Mouse (Mus musculus) forebrain, embryonic 11.5 days (tissue): ENCODE measurements around the gene Stx16. TPM values are rescaled to one million over a fixed set of nuclear protein-coding genes. Genes with fewer than 3 reads are reported as not detected.

Experiments used
- ATAC-seq: fragments of 200-750 bp; cut with Nextera tagmentation; replicated peaks from 2 replicates; pipeline ENCODE4 v1.8.0; 2017; ENCODE audit warnings: moderate TSS enrichment; ENCODE audit not compliant: low FRiP score
- DNase-seq: peaks from one replicate; pipeline ENCODE4 v3.0.0-alpha.2; 2017; ENCODE audit warnings: low spot score
- H3K27ac ChIP-seq: fragments of 300-500 bp; sonication (generic); 2 replicates; pipeline ENCODE4 v1.5.1; 2014; ENCODE audit warnings: low read depth, low read length
- H3K27me3 ChIP-seq: fragments of 300-500 bp; sonication (generic); 2 replicates; pipeline ENCODE4 v1.6.1; 2014; ENCODE audit warnings: mild to moderate bottlenecking, low read length, mixed read lengths; ENCODE audit not compliant: control insufficient read depth, insufficient read depth
- H3K36me3 ChIP-seq: fragments of 300-500 bp; sonication (generic); 2 replicates; pipeline ENCODE4 v1.6.1; 2014; ENCODE audit warnings: mild to moderate bottlenecking, low read length, moderate library complexity, mixed read lengths; ENCODE audit not compliant: control insufficient read depth, insufficient read depth
- H3K4me1 ChIP-seq: fragments of 300-500 bp; sonication (generic); replicated peaks from 2 replicates; pipeline ENCODE4 v1.6.1; 2014; ENCODE audit warnings: low read length, mixed read lengths; ENCODE audit not compliant: control insufficient read depth, insufficient read depth
- H3K4me2 ChIP-seq: fragments of 300-500 bp; sonication (generic); 2 replicates; pipeline ENCODE4 v1.6.1; 2014; ENCODE audit warnings: low read depth, mild to moderate bottlenecking, low read length, moderate library complexity, mixed read lengths; ENCODE audit not compliant: severe bottlenecking
- H3K4me3 ChIP-seq: fragments of 300-500 bp; sonication (generic); 2 replicates; pipeline ENCODE4 v1.5.1; 2014; ENCODE audit warnings: low read depth, low read length
- H3K9ac ChIP-seq: fragments of 300-500 bp; sonication (generic); 2 replicates; pipeline ENCODE4 v1.6.1; 2014; ENCODE audit warnings: low read length
- H3K9me3 ChIP-seq: fragments of 300-500 bp; sonication (generic); 2 replicates; pipeline ENCODE4 v1.6.1; 2016; ENCODE audit warnings: low read length, mixed read lengths; ENCODE audit not compliant: control insufficient read depth
- WGBS: fragments of 180-500 bp; shearing (Covaris S2); extraction: QIAGEN DNeasy Blood & Tissue Kit; methylation state at CpG from one replicate; pipeline ENCODE4 v1.1.7; 2014; 5-methylcytosine and 5-hydroxymethylcytosine counted together
- polyA plus RNA-seq: library from polyadenylated mRNA; unstranded; fragments of >200 nt; fragmentation: Nextera tagmentation; extraction: Ambion mirVana; gene quantifications from 2 replicates; pipeline ENCODE4 v1.2.1, GENCODE M21; 2014

Gene Stx16
- polyA plus RNA-seq, 1 experiment from 2014 or later = 10.7 TPM

GRCm38 (mm10) chr2:174082380-174082918, 6.3 kb downstream of the Stx16 start:
- no peak overlapping the region for H3K9ac ChIP-seq
- WGBS = 89% methylated on average over 3 of the region's 3 CpGs

GRCm38 (mm10) chr2:174095086-174095485, 19.0 kb downstream of the Stx16 start:
- no peaks in the 10 kb centered on the region for H3K4me1 ChIP-seq
- no peaks in the 10 kb centered on the region for H3K27me3 ChIP-seq
- H3K36me3 ChIP-seq = no peaks in the 10 kb centered on the region; the same call in 1 of the 2 replicates
- no peak overlapping the region for H3K4me2 ChIP-seq
- WGBS = 95% methylated on average over 3 of the region's 3 CpGs
- no peaks in the 10 kb centered on the region for H3K9me3 ChIP-seq
- no peak overlapping the region for H3K9ac ChIP-seq
- DNase-seq = no peak
- no peak for ATAC-seq
- no peak overlapping the region for H3K27ac ChIP-seq
- H3K4me3 ChIP-seq = no peak overlapping the region

More at GRCm38 (mm10) chr2:174082380-174082918, 6.3 kb downstream of the Stx16 start:
- Histone ChIP-seq H3K4me1 (peaks cover 4% of the 10 kb centered on the region; the same call in 1 of the 2 replicates), H3K27ac (no peak overlapping the region), H3K36me3 (no peaks in the 10 kb centered on the region), H3K4me2 (no peak overlapping the region), H3K4me3 (no peak overlapping the region), H3K9me3 (no peaks in the 10 kb centered on the region), H3K27me3 (no peaks in the 10 kb centered on the region)
- DNase-seq = no peak
- no peak for ATAC-seq

- H3K9me3 ChIP-seq = no peaks in the 10 kb centered on the region
- WGBS = 71% methylated on average over 7 of the region's 7 CpGs
- DNase-seq (no peak), ATAC-seq (no peak)
- no peak overlapping the region for H3K27ac ChIP-seq
- H3K36me3 ChIP-seq = no peaks in the 10 kb centered on the region
- no peaks in the 10 kb centered on the region for H3K27me3 ChIP-seq
- H3K4me1 ChIP-seq = no peaks in the 10 kb centered on the region
- H3K4me3 ChIP-seq = no peak overlapping the region
- H3K4me2 ChIP-seq = no peak overlapping the region
- no peak overlapping the region for H3K9ac ChIP-seq
These were observed 26.3 kb downstream of the Stx16 start for GRCm38 (mm10) chr2:174102399-174102798.

GRCm38 (mm10) chr2:174103527-174103926, 27.4 kb downstream of the Stx16 start:
- no peak for DNase-seq
- no peaks in the 10 kb centered on the region for H3K9me3 ChIP-seq
- WGBS = 94% methylated on average over 4 of the region's 4 CpGs
- no peak overlapping the region for H3K9ac ChIP-seq
- H3K4me1 ChIP-seq = no peaks in the 10 kb centered on the region
- no peak for ATAC-seq
- no peaks in the 10 kb centered on the region for H3K27me3 ChIP-seq
- H3K4me3 ChIP-seq = no peak overlapping the region
- no peak overlapping the region for H3K27ac ChIP-seq
- H3K36me3 ChIP-seq = no peaks in the 10 kb centered on the region
- H3K4me2 ChIP-seq = no peak overlapping the region

GRCm38 (mm10) chr2:174107375-174107774, 31.3 kb downstream of the Stx16 start:
- Histone ChIP-seq H3K36me3 (no peaks in the 10 kb centered on the region), H3K27ac (no peak overlapping the region), H3K4me1 (peaks cover 8% of the 10 kb centered on the region; the same call in 1 of the 2 replicates), H3K9ac (no peak overlapping the region), H3K27me3 (no peaks in the 10 kb centered on the region), H3K4me2 (no peak overlapping the region), H3K9me3 (no peaks in the 10 kb centered on the region), H3K4me3 (no peak overlapping the region)
- ATAC-seq (no peak), DNase-seq (no peak)
- WGBS = 85% methylated on average over 3 of the region's 3 CpGs

- peak within 1 kb of the TSS; percentile 88 for H3K4me2 ChIP-seq
- peak; percentile 91 for ATAC-seq
- DNase-seq = peak; percentile 76
- no peaks in the 10 kb centered on the region for H3K9me3 ChIP-seq
- H3K9ac ChIP-seq = peak within 1 kb of the TSS; percentile 92
- H3K4me3 ChIP-seq = peak within 1 kb of the TSS; percentile 49
- no peak within 1 kb of the TSS for H3K27ac ChIP-seq
- H3K36me3 ChIP-seq = no peaks in the 10 kb centered on the region
- H3K27me3 ChIP-seq = no peaks in the 10 kb centered on the region
- peaks cover 8% of the 10 kb centered on the region; the same call in 1 of the 2 replicates for H3K4me1 ChIP-seq
- 3% methylated on average over 73 of the region's 90 CpGs for WGBS
These were observed 34.1 kb downstream of the Stx16 start, which contains the start of gene Npepl1 for GRCm38 (mm10) chr2:174109991-174110782. Gene Npepl1 (plus strand): TSS chr2:174110349.

- Histone ChIP-seq H3K9me3 (no peaks in the 10 kb centered on the region), H3K9ac (peak overlapping the region; percentile 92), H3K27ac (no peak overlapping the region), H3K4me2 (peak overlapping the region; percentile 88), H3K4me3 (peak overlapping the region; percentile 49), H3K4me1 (peaks cover 8% of the 10 kb centered on the region; the same call in 1 of the 2 replicates), H3K36me3 (no peaks in the 10 kb centered on the region), H3K27me3 (no peaks in the 10 kb centered on the region)
- no peak for DNase-seq
- WGBS = 61% methylated on average over 33 of the region's 33 CpGs
- peak; percentile 60; the same call in 1 of the 2 replicates for ATAC-seq
These were observed 34.9 kb downstream of the Stx16 start for GRCm38 (mm10) chr2:174110783-174111549.

- H3K4me1 ChIP-seq = peaks cover 8% of the 10 kb centered on the region; the same call in 1 of the 2 replicates
- H3K4me2 ChIP-seq = no peak overlapping the region
- WGBS = 90% methylated on average over 18 of the region's 18 CpGs
- DNase-seq (no peak), ATAC-seq (no peak)
- no peak overlapping the region for H3K9ac ChIP-seq
- H3K27me3 ChIP-seq = no peaks in the 10 kb centered on the region
- H3K4me3 ChIP-seq = no peak overlapping the region
- no peak overlapping the region for H3K27ac ChIP-seq
- no peaks in the 10 kb centered on the region for H3K9me3 ChIP-seq
- no peaks in the 10 kb centered on the region for H3K36me3 ChIP-seq
These were observed 36.8 kb downstream of the Stx16 start for GRCm38 (mm10) chr2:174112931-174113330.
